Mouse (Mus musculus) megakaryocyte-erythroid progenitor cell, adult 5-6 weeks (primary cell): ENCODE data around the gene Mrps2. TPM values are rescaled to one million over a fixed set of nuclear protein-coding genes. Genes with fewer than 3 reads are reported as not detected.

Source experiments
- ATAC-seq: replicated peaks from 2 replicates; pipeline ENCODE4 v1.8.0; 2016; ENCODE audit warnings: mild to moderate bottlenecking, inconsistent platforms; ENCODE audit not compliant: severe bottlenecking, poor library complexity, low FRiP score, low TSS enrichment
- total RNA-seq, 2 experiments: library from RNA; stranded (forward) in 1 of 2; stranded (reverse) in 1 of 2; fragments of 200-1000, 215-1000 nt in 1 of 2; fragments of >200 nt in 1 of 2; fragmentation: Nextera tagmentation in 1 of 2; gene quantifications; 2 replicates each; pipeline ENCODE4 v1.2.3; 2014 to 2017

Gene Mrps2
- total RNA-seq, 2 experiments from 2014 or later = 37.8 to 48.2 TPM

- ATAC-seq = 0 out of 2 replicates have a peak, but pooled peaks have one; percentile 8
Measured at GRCm38 (mm10) chr2:28513431-28514370, 45.8 kb downstream of the Mrps2 start.

GRCm38 (mm10) chr2:28514489-28514888 is 46.6 kb downstream of the Mrps2 start:
- ATAC-seq = peak; percentile 45

GRCm38 (mm10) chr2:28517206-28517909 is 49.5 kb downstream of the Mrps2 start:
- ATAC-seq = peak; percentile 55

GRCm38 (mm10) chr2:28518231-28518630 is 50.4 kb downstream of the Mrps2 start:
- no peak for ATAC-seq

GRCm38 (mm10) chr2:28520581-28520980 is 52.7 kb downstream of the Mrps2 start:
- no peak for ATAC-seq

Other genes with a start within 250 kb of the Mrps2 start
- 0.39 and 0.74 TPM in 2 replicates for gene Ppp1r26, start 21.3 kb upstream of the Mrps2 start, total RNA-seq (2014; fragmentation: Nextera tagmentation)
- gene Ppp1r26, start 21.3 kb upstream of the Mrps2 start, total RNA-seq (2017) = 1.1 and 1.5 TPM in 2 replicates
- gene 1700007K13Rik, start 1.7 kb upstream of the Mrps2 start, total RNA-seq (2014; fragmentation: Nextera tagmentation) = not detected in 2 replicates
- gene 1700007K13Rik, start 1.7 kb upstream of the Mrps2 start, total RNA-seq (2017) = not detected in 2 replicates
- not detected in 2 replicates for gene Gbgt1, start 28.8 kb downstream of the Mrps2 start, total RNA-seq (2014; fragmentation: Nextera tagmentation)
- gene Gbgt1, start 28.8 kb downstream of the Mrps2 start, total RNA-seq (2017) = not detected in 2 replicates
- not detected in 2 replicates for gene Gm10134, start 38.0 kb downstream of the Mrps2 start, total RNA-seq (2014; fragmentation: Nextera tagmentation)
- gene Gm10134, start 38.0 kb downstream of the Mrps2 start, total RNA-seq (2017) = not detected in 2 replicates
- gene Ralgds, start 45.1 kb downstream of the Mrps2 start, total RNA-seq (2014; fragmentation: Nextera tagmentation) = 1.7 and 5.5 TPM in 2 replicates
- 0.56 and 0.88 TPM in 2 replicates for gene Ralgds, start 45.1 kb downstream of the Mrps2 start, total RNA-seq (2017)
- gene Cel, start 95.3 kb downstream of the Mrps2 start, total RNA-seq (2014; fragmentation: Nextera tagmentation) = not detected in 2 replicates
- not detected in 2 replicates for gene Cel, start 95.3 kb downstream of the Mrps2 start, total RNA-seq (2017)
- 33.9 and 43.0 TPM in 2 replicates for gene Gtf3c5, start 115.7 kb downstream of the Mrps2 start, total RNA-seq (2014; fragmentation: Nextera tagmentation)
- gene Gtf3c5, start 115.7 kb downstream of the Mrps2 start, total RNA-seq (2017) = 18.8 and 25.7 TPM in 2 replicates
- gene Gfi1b, start 153.9 kb downstream of the Mrps2 start, total RNA-seq (2014; fragmentation: Nextera tagmentation) = 331 and 332 TPM in 2 replicates
- gene Gfi1b, start 153.9 kb downstream of the Mrps2 start, total RNA-seq (2017) = 91.3 and 113 TPM in 2 replicates
- gene Tsc1, start 173.2 kb downstream of the Mrps2 start, total RNA-seq (2014; fragmentation: Nextera tagmentation) = 20.1 and 32.0 TPM in 2 replicates
- 10.9 and 24.3 TPM in 2 replicates for gene Tsc1, start 173.2 kb downstream of the Mrps2 start, total RNA-seq (2017)
- gene Spaca9, start 231.7 kb downstream of the Mrps2 start, total RNA-seq (2014; fragmentation: Nextera tagmentation) = 2.7 TPM in 1 of 2 replicates, not detected in the other
- not detected in 2 replicates for gene Spaca9, start 231.7 kb downstream of the Mrps2 start, total RNA-seq (2017)
- gene Ak8, start 232.1 kb downstream of the Mrps2 start, total RNA-seq (2014; fragmentation: Nextera tagmentation) = 1.2 TPM in 1 of 2 replicates, not detected in the other
- gene Ak8, start 232.1 kb downstream of the Mrps2 start, total RNA-seq (2017) = not detected in 2 replicates